10 mouse cellular contexts compared by ENCODE assay signal in the genomic region with DNA sequence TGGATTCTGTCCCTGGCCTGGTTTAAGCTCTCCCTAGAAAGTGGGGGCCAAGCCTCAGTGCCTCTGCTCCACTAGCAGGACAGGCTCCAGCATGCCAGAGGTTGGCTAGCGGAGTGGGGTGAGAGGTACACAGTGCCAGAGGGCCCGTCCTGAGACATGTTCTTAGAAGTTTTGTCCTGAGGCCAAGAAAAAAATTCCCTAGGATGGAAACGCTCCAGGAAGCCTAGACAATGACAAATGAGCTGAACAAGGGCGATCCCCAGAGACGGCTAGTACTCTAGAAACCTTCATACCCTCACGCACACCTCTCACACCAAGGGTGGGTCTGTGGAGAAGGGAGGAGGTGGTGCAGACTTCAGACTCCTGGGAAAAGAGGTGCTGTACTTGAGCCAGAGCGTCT.
A peak's percentile ranks its signal among the peaks of the same experiment; 100 is the strongest.
DNase-seq lines count a peak whose midpoint lies in the region; ATAC-seq lines count a peak whose summit lies in the region.
"Had no signal": no experiment of that assay in that cellular context is flagged by ENCODE, and none has a peak within 500 bp of the region (broad histone marks: within the 10 kb centered on the region; RNA-seq: fewer than 3 reads in every experiment).

No protein-coding gene starts in this region.

- peaks cover 32% of the 10 kb centered on the region for H3K4me1 ChIP-seq in hindbrain, embryonic 16.5 days (ENCODE audit: control insufficient read depth, insufficient read depth, low read depth, low read length)
- 0 out of 2 replicates have a peak, but pooled peaks cover 3% of the 10 kb centered on the region for H3K4me1 ChIP-seq in hindbrain, embryonic 11.5 days (replicated peaks; ENCODE audit: control insufficient read depth, insufficient read depth, low read length)

- H3K9me3 ChIP-seq in hindbrain, embryonic 16.5 days (ENCODE audit: control insufficient read depth, low read length): no peaks in the 10 kb centered on the region
- no peaks in the 10 kb centered on the region for H3K9me3 ChIP-seq in hindbrain, embryonic 11.5 days (ENCODE audit: control insufficient read depth, low read length)
- H3K9me3 ChIP-seq: liver, embryonic 13.5 days had no signal

- no peaks in the 10 kb centered on the region for H3K36me3 ChIP-seq in hindbrain, embryonic 16.5 days (ENCODE audit: control insufficient read depth, insufficient read depth, low read length)
- H3K36me3 ChIP-seq in hindbrain, embryonic 11.5 days (ENCODE audit: control insufficient read depth, insufficient read depth, low read length): no peaks in the 10 kb centered on the region
- H3K36me3 ChIP-seq: liver, embryonic 13.5 days had no signal

- no peaks in the 10 kb centered on the region for H3K27me3 ChIP-seq in hindbrain, embryonic 16.5 days (replicated peaks; ENCODE audit: control insufficient read depth, insufficient read depth, low read length)
- no peaks in the 10 kb centered on the region for H3K27me3 ChIP-seq in hindbrain, embryonic 11.5 days (ENCODE audit: control insufficient read depth, insufficient read depth, low read length)
- H3K27me3 ChIP-seq: liver, embryonic 13.5 days had no signal

- DNase-seq in hindbrain, embryonic 11.5 days (ENCODE audit: low spot score): no peak
- DNase-seq in adrenal gland, adult 8-10 months: peak; percentile 60
- peak; percentile 66 to 74 for DNase-seq in heart, postnatal 10 days
- DNase-seq in lung, postnatal 10 days: peak; percentile 58
- DNase-seq in ovary, postnatal 36 days (ENCODE audit: low spot score): no peak
- no peak for DNase-seq in thymus, postnatal 10 days (ENCODE audit: low spot score in 2 of 2)
- DNase-seq in MN1 (ENCODE audit: low spot score): no peak
- DNase-seq: liver, embryonic 13.5 days had no signal

- WGBS in hindbrain, embryonic 16.5 days: 32% methylated on average over 7 of the region's 7 CpGs
- 54% methylated on average over 7 of the region's 7 CpGs for WGBS in hindbrain, embryonic 11.5 days

- no peak overlapping the region for H3K9ac ChIP-seq in hindbrain, embryonic 16.5 days (ENCODE audit: low read depth, low read length)
- H3K9ac ChIP-seq in hindbrain, embryonic 11.5 days (ENCODE audit: low read depth, low read length): no peak overlapping the region
- H3K9ac ChIP-seq: liver, embryonic 13.5 days had no signal

- H3K27ac ChIP-seq in hindbrain, embryonic 16.5 days (ENCODE audit: low read depth, low read length): no peak overlapping the region
- no peak overlapping the region for H3K27ac ChIP-seq in hindbrain, embryonic 11.5 days (ENCODE audit: low read depth, low read length)
- H3K27ac ChIP-seq: liver, embryonic 13.5 days had no signal

- intact Hi-C loops in heart, postnatal 10 days (cut with DNase I): no loop called here

- no peak overlapping the region for H3K4me3 ChIP-seq in hindbrain, embryonic 16.5 days (ENCODE audit: low read length)
- no peak overlapping the region for H3K4me3 ChIP-seq in hindbrain, embryonic 11.5 days (ENCODE audit: low read depth, low read length)
- H3K4me3 ChIP-seq: erythroblast, embryonic 14.5 days; liver, embryonic 13.5 days had no signal

- ATAC-seq in hindbrain, embryonic 16.5 days: peak; percentile 38; the same call in 1 of the 2 replicates
- ATAC-seq in hindbrain, embryonic 11.5 days (ENCODE audit: low FRiP score): no peak

- no peak overlapping the region for H3K4me2 ChIP-seq in hindbrain, embryonic 16.5 days (ENCODE audit: low read length)
- no peak overlapping the region for H3K4me2 ChIP-seq in hindbrain, embryonic 11.5 days (replicated peaks; ENCODE audit: low read depth, low read length)
- H3K4me2 ChIP-seq: liver, embryonic 13.5 days had no signal

Comparison
In these comparisons a context has a peak if more than half of its experiments do, and no peak if none do; other contexts are left out.
1. DNase-seq: peak in adrenal gland, adult 8-10 months (single experiment), heart, postnatal 10 days (2 of 2) and lung, postnatal 10 days (single experiment); none in hindbrain, embryonic 11.5 days (single experiment), ovary, postnatal 36 days (single experiment), thymus, postnatal 10 days (0 of 2) and MN1 (single experiment).